Mouse (Mus musculus) thymus, postnatal 4 days (tissue): ENCODE results near the gene Mef2a.

Experiments used
- DNase-seq: peaks from one replicate; pipeline ENCODE4 v3.0.0; 2021

Gene Mef2a

DNA sequence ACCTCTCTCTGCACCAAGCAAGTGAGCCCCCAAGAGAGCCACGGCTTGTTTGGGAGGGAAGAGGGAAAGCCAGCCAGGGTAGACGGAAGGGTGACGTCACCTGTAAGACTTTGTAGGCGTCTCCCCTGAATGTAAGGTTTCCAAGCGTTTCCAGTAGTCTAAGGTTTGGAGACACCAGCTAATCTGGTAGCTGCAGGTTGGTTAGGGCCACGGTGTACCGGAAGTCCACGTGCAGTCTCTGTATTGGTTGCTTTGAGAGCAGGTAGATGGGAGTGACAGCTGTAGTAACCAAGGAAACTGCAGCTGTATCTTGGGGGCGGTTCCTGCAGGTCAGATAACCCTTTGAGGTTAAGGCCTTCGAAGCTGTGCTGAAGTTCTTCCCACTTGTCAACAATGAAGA lies 166.2 kb downstream of the Mef2a start:
- no peak for DNase-seq

DNA sequence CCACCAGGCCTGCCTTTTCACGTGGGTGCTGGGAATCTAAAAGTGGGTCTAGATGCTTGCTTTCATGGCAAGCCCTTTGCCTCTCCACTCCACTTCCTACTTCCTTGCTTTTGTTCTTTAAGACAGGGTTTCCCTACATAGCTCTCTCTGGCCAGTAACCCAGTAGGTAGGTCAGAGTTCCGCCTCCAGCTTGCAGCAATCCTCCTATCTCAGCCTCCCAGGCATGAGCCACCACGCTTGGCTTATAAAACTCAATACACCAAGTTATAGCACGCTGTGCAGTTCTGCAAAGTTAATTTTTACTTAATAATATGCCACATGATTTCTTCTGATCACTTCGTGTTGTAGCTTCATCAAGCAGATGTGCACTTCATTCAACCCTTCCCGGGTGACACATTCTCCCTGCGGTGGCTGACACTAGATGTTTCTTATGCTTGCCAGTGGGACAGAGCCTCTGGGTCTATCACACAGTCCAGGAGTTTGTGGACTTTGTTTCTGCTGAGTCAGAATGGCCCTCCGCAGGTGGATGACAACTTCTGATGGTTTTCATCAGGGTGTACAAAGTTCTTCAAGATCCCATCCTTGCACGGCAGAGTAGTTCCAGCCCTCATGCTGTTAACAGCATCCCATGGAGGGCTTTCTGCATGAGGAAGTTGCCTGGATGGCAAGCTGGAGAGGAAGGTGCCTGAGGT lies 166.8 kb downstream of the Mef2a start:
- no peak for DNase-seq

DNA sequence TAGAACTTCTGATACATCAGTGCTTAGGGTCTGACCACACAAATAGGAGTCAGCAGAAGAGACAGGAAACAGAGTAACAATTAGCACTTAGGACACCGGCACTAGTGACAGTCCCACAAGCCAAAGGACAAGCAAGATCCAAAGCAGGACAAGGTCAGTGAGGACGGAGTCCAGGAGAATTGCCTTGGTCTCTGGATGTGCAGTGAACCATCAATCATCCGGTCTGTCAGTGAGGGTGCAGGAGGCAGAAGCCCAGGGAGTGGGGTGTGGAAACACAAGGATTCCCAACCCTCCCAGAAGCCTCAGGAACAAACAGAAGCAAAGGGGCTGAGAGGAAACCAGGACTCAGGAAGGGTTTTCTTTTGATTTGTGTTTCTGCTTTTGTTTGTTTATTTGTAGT lies 169.0 kb downstream of the Mef2a start:
- DNase-seq: no peak

DNA sequence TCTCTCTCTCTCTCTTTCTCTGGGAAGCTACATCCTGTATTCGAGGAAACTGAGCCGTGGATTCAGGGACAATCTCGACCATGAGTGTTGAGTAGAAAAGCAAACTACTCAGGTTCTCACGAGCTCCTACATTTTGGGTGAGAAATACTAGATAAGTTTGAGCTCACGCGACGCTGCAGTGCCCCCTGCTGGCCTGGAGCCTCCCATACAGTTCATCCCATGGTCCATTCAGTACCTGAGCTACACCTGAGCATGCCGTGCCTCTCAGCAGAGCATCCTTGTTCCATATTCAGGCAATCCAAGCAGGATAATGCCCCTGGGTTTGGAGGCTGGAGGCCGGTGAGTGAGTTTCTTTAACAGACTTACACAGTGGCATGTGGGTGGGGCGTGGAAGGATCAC lies 173.2 kb downstream of the Mef2a start:
- peak; percentile 88 for DNase-seq

DNA sequence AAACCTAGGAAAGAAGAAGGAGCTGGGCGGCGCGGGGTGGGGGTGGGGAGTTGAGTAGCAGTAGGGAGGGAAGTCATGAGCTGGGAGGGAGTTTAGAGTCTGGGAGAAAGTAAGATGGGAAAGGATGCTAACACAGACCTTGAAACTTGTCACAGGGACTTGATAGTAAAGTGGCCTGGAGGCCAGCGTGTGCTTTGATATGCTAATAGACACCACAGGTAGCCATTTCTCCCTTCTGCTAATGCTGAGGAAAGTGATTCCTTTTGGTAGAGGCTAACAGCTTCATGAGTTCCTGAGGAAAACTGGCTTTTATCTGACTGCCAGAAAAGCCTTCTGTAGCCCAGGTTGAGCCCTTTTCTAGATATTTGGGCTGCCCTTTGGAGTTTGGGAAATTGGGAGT lies 188.9 kb downstream of the Mef2a start:
- no peak for DNase-seq
